Mouse (Mus musculus) embryonic facial prominence, embryonic 15.5 days (tissue): Measurements from ENCODE around the gene Sipa1l3. TPM values are rescaled to one million over a fixed set of nuclear protein-coding genes. Genes with fewer than 3 reads are reported as not detected.

Experiments used
- ATAC-seq: fragments of 200-750 bp; cut with Nextera tagmentation; 2 replicates; pipeline ENCODE4 v1.8.0; 2017; ENCODE audit warnings: low read depth, moderate TSS enrichment; ENCODE audit not compliant: insufficient number of reproducible peaks, low FRiP score, low TSS enrichment
- H3K27ac ChIP-seq: fragments of 300-500 bp; sonication (generic); replicated peaks from 2 replicates; pipeline ENCODE4 v1.5.1; 2015; ENCODE audit warnings: mild to moderate bottlenecking, inconsistent platforms
- H3K27me3 ChIP-seq: fragments of 300-500 bp; sonication (generic); 2 replicates; pipeline ENCODE4 v1.6.1; 2015; ENCODE audit warnings: inconsistent platforms
- H3K36me3 ChIP-seq: fragments of 300-500 bp; sonication (generic); 2 replicates; pipeline ENCODE4 v1.6.1; 2015; ENCODE audit warnings: mild to moderate bottlenecking, inconsistent platforms
- H3K4me1 ChIP-seq: fragments of 300-500 bp; sonication (generic); 2 replicates; pipeline ENCODE4 v1.6.1; 2015; ENCODE audit warnings: inconsistent platforms
- H3K4me2 ChIP-seq: fragments of 300-500 bp; sonication (generic); replicated peaks from 2 replicates; pipeline ENCODE4 v1.6.1; 2015; ENCODE audit warnings: mild to moderate bottlenecking, inconsistent platforms
- H3K4me3 ChIP-seq: fragments of 300-500 bp; sonication (generic); replicated peaks from 2 replicates; pipeline ENCODE4 v1.5.1; 2015; ENCODE audit warnings: mild to moderate bottlenecking, inconsistent platforms
- H3K9ac ChIP-seq: fragments of 300-500 bp; sonication (generic); 2 replicates; pipeline ENCODE4 v1.6.1; 2015; ENCODE audit warnings: inconsistent platforms
- H3K9me3 ChIP-seq: fragments of 300-500 bp; sonication (generic); replicated peaks from 2 replicates; pipeline ENCODE4 v1.6.1; 2016; ENCODE audit warnings: inconsistent platforms
- WGBS: fragments of 180-500 bp; shearing (Covaris S2); methylation state at CpG from one replicate; pipeline ENCODE4 v1.1.7; 2015; 5-methylcytosine and 5-hydroxymethylcytosine counted together
- polyA plus RNA-seq: library from polyadenylated mRNA; unstranded; fragments of >200 nt; fragmentation: Nextera tagmentation; extraction: Ambion mirVana; gene quantifications from 2 replicates; pipeline ENCODE4 v1.2.1, GENCODE M21; 2015

Sipa1l3 gene
- polyA plus RNA-seq, 1 experiment from 2014 or later, result 21.6 TPM

DNA sequence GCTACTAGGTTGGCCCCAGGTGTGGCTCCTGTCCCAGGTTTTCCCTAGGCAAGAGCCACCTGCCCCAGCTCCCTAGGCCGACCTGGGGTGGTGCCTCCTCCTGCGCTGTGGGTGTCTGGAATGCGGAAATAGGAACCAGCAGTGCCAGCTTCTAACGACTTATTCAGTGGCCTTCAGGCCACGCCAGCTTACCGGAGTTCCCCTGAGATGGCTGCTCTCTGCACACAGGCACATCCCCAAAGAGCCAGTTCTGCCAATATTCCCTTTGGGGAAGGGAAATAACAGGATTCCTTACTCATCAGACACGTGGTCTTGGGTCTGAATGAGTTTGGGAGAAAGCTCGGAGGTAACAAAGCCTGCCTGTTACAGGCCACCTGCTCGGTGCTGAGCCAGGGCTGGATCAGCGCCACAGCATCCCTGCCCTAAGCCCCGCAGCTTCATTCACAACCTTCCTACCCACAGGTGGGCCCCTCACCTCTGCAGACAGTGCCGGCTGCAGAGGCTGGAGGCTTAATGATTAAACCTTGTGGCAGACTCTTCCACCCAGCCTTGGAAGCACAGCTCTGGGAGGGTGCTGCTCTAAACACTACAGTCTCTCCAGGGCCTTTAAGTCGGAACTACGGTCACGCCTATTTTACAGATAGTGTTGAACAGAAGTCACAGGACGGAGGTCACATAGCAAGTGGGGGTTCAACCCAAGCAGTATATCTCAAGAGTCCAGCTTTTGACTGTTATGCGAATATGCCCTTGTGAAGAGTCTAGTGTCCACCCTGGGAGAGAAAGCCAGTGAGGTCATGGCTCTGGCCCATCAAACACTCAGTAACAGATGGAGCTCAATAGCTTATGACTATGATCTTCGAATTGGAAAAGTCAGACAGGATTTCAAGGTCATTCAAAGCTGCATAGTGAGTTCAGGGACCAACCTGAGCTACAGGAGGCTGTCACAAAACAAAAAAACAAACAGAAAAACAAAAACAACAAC lies 12.8 kb downstream of the Sipa1l3 start:
- 0 out of 2 replicates have a peak overlapping the region, but pooled peaks have one; percentile 10 for H3K4me3 ChIP-seq
- peak overlapping the region; percentile 56 for H3K27ac ChIP-seq
- H3K4me1 ChIP-seq, result peaks cover 58% of the 10 kb centered on the region
- WGBS, result 28% methylated on average over 18 of the region's 18 CpGs
- peak; percentile 65; the same call in 1 of the 2 replicates for ATAC-seq
- no peaks in the 10 kb centered on the region for H3K36me3 ChIP-seq
- peak overlapping the region; percentile 19 for H3K4me2 ChIP-seq
- no peak overlapping the region for H3K9ac ChIP-seq
- H3K9me3 ChIP-seq, result no peaks in the 10 kb centered on the region
- H3K27me3 ChIP-seq, result no peaks in the 10 kb centered on the region

DNA sequence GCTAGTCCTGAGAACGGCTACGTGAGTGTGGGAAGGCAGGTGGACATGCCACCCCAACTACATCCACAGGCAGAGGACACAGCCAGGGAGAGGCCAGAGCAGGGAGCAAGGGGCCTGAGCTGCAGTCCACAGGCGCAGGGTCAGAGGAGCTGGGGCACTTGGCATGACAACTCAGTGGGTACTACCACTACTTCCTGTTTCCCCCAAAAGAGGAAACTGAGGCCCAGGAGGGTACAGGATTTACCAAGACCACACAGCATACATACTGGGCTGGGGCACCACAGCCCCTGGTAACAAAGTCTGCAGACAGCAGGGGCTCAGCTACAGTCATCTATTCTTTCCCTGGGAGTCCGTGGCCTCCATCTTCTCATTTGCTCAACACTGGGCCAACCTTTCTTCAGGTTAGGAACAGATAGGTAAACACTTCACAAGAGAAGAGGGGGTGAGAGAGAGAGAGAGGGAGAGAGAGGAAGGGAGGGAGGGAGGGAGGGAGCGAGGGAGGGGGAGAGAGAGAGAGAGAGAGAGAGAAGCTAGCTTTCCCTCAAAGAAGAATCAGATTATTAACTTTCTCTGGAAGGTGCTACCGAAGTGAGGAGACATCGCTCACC lies 13.7 kb downstream of the Sipa1l3 start:
- Histone ChIP-seq H3K9ac (no peak overlapping the region), H3K36me3 (no peaks in the 10 kb centered on the region), H3K4me1 (peaks cover 53% of the 10 kb centered on the region), H3K4me2 (peak overlapping the region; percentile 19), H3K27me3 (no peaks in the 10 kb centered on the region), H3K9me3 (no peaks in the 10 kb centered on the region), H3K4me3 (0 out of 2 replicates have a peak overlapping the region, but pooled peaks have one; percentile 10), H3K27ac (peak overlapping the region; percentile 56)
- 60% methylated on average over 7 of the region's 7 CpGs for WGBS
- no peak for ATAC-seq

DNA sequence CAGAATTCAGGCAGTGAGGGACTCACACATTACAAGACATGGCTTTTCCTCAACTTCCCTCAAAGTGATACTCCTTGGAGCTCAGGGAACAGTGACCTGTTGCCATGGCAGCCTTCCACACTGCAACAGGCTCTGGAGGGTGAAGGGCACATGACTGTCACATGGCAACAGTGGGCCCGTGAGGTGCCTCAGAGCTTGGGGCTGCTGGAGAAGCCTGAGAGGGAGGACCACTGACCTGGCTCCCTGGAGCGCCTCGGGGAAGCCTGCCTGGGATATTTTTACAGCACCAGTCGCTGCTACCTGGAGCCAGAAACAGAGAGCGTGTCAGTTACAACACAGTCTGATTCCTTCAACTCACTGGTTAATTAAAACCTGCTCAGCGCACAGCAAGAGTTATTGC lies 14.8 kb downstream of the Sipa1l3 start:
- no peak overlapping the region for H3K4me2 ChIP-seq
- ATAC-seq, result no peak

DNA sequence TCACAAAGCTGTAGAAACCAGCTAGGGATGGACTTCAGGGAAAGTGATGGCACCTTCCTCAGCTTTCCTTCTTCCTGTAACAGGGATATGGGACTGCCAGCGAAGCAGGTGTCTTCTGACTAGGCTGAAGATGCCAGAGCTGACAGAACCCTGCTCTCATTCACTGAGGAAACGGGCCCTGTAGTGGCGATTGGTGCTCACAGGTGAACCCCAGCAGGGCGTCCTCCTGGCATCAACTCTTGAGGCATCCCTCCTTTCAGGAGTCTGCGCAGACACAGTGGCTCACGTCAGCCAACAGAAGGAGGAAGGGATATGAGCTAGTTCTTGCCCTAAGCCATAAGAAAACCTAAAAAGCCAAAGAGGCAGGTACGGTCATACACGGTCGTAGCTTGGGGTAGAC lies 17.2 kb downstream of the Sipa1l3 start:
- Histone ChIP-seq H3K27ac (no peak overlapping the region), H3K4me2 (no peak overlapping the region), H3K9me3 (no peaks in the 10 kb centered on the region), H3K9ac (no peak overlapping the region), H3K36me3 (no peaks in the 10 kb centered on the region), H3K4me1 (peaks cover 44% of the 10 kb centered on the region), H3K4me3 (no peak overlapping the region), H3K27me3 (no peaks in the 10 kb centered on the region)
- no peak for ATAC-seq
- WGBS, result 88% methylated on average over 9 of the region's 9 CpGs

More for the DNA sequence above, 14.8 kb downstream of the Sipa1l3 start:
- Histone ChIP-seq H3K27ac (no peak overlapping the region), H3K9me3 (no peaks in the 10 kb centered on the region), H3K4me3 (no peak overlapping the region), H3K27me3 (no peaks in the 10 kb centered on the region), H3K9ac (no peak overlapping the region), H3K36me3 (no peaks in the 10 kb centered on the region), H3K4me1 (peaks cover 52% of the 10 kb centered on the region)
- 52% methylated on average over 6 of the region's 6 CpGs for WGBS

DNA sequence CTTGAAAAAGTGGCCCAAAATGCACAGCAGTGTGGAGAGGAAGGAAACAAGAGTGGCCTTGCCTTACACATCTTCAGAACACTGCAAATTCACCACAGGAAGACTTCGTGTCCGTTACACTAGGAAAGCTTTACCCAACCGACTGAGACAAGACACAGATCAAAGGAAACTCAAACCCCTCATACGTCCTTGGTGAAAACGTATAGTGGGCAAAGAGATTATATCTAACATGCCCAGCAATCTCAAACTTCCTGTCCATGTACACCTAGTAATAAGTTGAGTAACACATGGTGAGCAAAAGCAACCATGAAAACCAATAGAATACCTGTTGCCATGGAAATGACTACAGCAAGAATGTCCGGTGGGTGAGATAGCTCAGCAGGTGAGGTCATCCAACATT lies 19.4 kb downstream of the Sipa1l3 start:
- Histone ChIP-seq H3K4me1 (peaks cover 23% of the 10 kb centered on the region), H3K9me3 (no peaks in the 10 kb centered on the region), H3K4me2 (no peak overlapping the region), H3K36me3 (no peaks in the 10 kb centered on the region), H3K27ac (no peak overlapping the region), H3K27me3 (no peaks in the 10 kb centered on the region), H3K9ac (no peak overlapping the region), H3K4me3 (no peak overlapping the region)
- ATAC-seq, result no peak
- WGBS, result 76% methylated on average over 6 of the region's 6 CpGs

DNA sequence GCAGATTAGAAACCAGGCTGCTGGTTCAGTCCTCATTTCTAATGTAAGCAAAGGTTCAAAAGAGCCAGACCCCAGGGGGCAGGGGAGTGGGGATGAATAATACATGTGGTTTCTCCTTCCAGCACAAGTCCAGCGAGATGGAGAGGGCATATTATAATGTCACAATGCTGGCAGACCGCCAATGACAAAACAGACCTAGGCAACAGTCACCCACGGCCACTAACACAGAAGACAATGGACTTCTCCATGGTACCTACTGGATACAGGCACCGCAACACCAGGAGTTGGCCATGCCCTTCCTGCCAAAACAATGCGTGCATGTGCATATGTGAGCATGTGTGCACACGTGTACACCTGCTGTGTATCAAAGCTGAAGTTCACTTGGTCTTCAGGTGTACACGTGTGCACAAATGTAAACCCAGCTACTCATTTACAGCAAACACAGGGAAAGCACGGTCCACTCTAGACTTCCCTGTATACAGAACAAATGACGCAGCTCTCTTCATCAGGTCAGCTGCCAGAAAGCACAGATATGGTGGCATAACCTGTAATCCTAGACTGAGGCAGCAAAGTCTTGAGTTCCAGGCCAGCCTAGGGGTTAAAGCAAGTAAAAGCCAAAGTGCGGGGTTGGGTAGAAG lies 21.4 kb downstream of the Sipa1l3 start:
- Histone ChIP-seq H3K9ac (no peak overlapping the region), H3K27ac (no peak overlapping the region), H3K9me3 (no peaks in the 10 kb centered on the region), H3K4me1 (peaks cover 15% of the 10 kb centered on the region), H3K4me3 (no peak overlapping the region), H3K36me3 (no peaks in the 10 kb centered on the region), H3K4me2 (no peak overlapping the region), H3K27me3 (no peaks in the 10 kb centered on the region)
- WGBS, result 70% methylated on average over 10 of the region's 10 CpGs
- no peak for ATAC-seq

DNA sequence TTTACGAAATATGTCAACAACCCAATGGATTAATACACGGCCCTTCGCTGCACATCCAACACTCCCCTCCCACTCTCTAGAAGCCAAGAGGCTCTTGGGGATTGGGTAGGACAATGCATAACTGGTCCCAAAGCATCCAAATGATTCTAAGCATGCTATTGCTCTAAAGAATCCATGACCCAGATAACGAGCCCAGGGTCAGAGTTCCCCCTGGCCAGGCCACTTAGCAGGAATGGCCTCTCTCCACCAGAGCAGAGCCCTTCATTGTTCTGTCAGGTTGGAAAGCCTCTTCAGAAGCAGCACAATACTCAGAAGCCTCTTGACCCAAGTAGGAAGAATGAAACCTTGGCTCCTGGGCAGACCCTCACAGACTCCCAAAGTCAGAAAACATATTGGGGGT lies 22.1 kb downstream of the Sipa1l3 start:
- Histone ChIP-seq H3K36me3 (no peaks in the 10 kb centered on the region), H3K27me3 (no peaks in the 10 kb centered on the region), H3K4me2 (no peak overlapping the region), H3K9ac (no peak overlapping the region), H3K4me3 (no peak overlapping the region), H3K27ac (no peak overlapping the region), H3K4me1 (peaks cover 15% of the 10 kb centered on the region), H3K9me3 (no peaks in the 10 kb centered on the region)
- 79% methylated on average over 4 of the region's 4 CpGs for WGBS
- ATAC-seq, result no peak

DNA sequence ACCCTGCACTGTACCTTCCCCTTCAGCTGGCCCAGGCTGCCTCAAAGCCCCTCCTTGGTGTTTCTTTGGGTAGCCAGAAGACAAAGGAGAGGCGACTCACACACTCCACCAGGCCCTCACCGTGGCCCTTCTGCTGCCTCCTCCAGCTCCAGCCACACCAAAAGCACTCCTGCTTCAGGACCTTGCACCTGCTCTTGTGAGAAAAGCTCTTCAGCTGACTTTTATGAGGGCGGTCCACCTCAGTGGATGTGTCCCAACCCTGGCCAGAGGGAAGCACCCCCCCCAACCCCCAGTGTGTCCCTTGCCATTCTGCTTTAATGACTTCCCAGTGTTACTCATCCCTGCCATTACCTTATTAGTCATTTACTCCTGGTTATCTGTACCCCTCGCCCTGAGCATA lies 22.6 kb downstream of the Sipa1l3 start:
- no peaks in the 10 kb centered on the region for H3K36me3 ChIP-seq
- H3K27ac ChIP-seq, result no peak overlapping the region
- no peaks in the 10 kb centered on the region for H3K27me3 ChIP-seq
- no peaks in the 10 kb centered on the region for H3K9me3 ChIP-seq
- no peak for ATAC-seq
- H3K4me1 ChIP-seq, result peaks cover 17% of the 10 kb centered on the region
- no peak overlapping the region for H3K9ac ChIP-seq
- no peak overlapping the region for H3K4me3 ChIP-seq
- no peak overlapping the region for H3K4me2 ChIP-seq
- WGBS, result 87% methylated on average over 4 of the region's 4 CpGs

DNA sequence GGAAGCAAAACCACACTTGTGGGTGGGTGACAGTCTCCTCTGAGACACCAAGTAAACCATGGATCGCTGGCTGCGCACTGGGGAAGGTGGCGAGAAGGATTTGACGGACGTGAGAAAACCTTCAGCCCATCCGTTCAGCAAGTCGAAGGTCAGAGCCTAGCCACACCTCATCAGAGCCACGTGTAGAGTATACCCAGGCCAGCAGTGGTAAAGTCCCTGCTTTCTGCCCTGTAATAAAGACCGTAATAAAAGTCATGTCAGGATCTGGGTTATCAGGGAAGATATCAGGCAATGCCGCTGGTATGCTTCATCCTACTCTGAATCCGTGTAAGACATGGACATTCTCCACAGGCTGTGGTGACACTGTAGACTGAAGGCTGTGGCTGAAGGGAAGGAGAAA lies 23.6 kb downstream of the Sipa1l3 start:
- Histone ChIP-seq H3K27me3 (no peaks in the 10 kb centered on the region), H3K4me1 (peaks cover 28% of the 10 kb centered on the region), H3K27ac (no peak overlapping the region), H3K4me2 (no peak overlapping the region), H3K9me3 (no peaks in the 10 kb centered on the region), H3K9ac (no peak overlapping the region), H3K36me3 (no peaks in the 10 kb centered on the region), H3K4me3 (no peak overlapping the region)
- 92% methylated on average over 11 of the region's 11 CpGs for WGBS
- ATAC-seq, result no peak

DNA sequence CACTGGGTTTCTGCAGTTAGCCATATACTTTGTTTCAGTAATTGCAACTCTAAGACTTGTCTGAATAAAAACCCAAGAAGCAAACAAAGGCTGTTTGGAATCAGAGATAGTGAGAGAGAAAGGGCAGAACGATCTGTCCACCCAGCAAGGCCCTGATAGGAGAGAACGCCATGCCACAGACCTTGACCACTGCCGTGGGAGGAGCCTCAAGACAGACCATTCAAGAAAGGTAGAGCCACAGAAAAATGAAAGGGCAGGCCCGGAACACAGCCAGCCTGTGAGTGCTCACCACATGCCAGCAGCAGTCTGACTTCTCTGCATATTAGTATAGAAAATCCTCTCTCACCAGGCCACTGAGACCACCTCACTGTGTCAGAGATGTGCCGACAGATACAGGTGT lies 24.4 kb downstream of the Sipa1l3 start:
- Histone ChIP-seq H3K9me3 (no peaks in the 10 kb centered on the region), H3K4me3 (no peak overlapping the region), H3K9ac (no peak overlapping the region), H3K36me3 (no peaks in the 10 kb centered on the region), H3K4me1 (peaks cover 36% of the 10 kb centered on the region), H3K27ac (no peak overlapping the region), H3K4me2 (no peak overlapping the region), H3K27me3 (no peaks in the 10 kb centered on the region)
- 86% methylated on average over 5 of the region's 5 CpGs for WGBS
- ATAC-seq, result no peak

DNA sequence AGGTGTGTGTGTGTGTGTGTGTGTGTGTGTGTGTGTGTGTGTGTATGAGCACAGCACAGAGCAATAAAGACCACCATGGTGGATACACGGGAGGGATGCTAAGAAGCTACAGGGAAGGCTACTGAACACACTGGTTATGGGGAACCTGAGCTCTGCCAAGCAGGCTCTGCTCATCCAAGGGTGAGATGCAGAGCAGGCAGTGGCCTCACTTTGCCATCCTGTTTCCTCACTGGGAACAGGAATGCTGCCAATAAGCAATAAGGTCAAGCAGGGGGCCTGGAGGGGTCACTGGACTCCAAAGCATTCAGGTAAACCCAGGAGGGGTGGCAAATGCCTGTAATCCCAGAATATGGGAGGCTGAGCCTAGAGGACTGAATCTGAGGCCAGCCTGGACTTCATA lies 25.4 kb downstream of the Sipa1l3 start:
- Histone ChIP-seq H3K27me3 (no peaks in the 10 kb centered on the region), H3K4me3 (no peak overlapping the region), H3K36me3 (no peaks in the 10 kb centered on the region), H3K9me3 (no peaks in the 10 kb centered on the region), H3K4me2 (no peak overlapping the region), H3K9ac (no peak overlapping the region), H3K27ac (no peak overlapping the region), H3K4me1 (peaks cover 42% of the 10 kb centered on the region)
- ATAC-seq, result no peak
- 83% methylated on average over 1 of the region's 1 CpGs for WGBS
